Mouse (Mus musculus): ENCODE results near the gene Vps13c. TPM values are rescaled to one million over a fixed set of nuclear protein-coding genes. Genes with fewer than 3 reads are reported as not detected.

Vps13c gene
- total and polyA plus RNA-seq, 2 experiments from 2014 or later: 4.6 to 22.9 TPM

DNA sequence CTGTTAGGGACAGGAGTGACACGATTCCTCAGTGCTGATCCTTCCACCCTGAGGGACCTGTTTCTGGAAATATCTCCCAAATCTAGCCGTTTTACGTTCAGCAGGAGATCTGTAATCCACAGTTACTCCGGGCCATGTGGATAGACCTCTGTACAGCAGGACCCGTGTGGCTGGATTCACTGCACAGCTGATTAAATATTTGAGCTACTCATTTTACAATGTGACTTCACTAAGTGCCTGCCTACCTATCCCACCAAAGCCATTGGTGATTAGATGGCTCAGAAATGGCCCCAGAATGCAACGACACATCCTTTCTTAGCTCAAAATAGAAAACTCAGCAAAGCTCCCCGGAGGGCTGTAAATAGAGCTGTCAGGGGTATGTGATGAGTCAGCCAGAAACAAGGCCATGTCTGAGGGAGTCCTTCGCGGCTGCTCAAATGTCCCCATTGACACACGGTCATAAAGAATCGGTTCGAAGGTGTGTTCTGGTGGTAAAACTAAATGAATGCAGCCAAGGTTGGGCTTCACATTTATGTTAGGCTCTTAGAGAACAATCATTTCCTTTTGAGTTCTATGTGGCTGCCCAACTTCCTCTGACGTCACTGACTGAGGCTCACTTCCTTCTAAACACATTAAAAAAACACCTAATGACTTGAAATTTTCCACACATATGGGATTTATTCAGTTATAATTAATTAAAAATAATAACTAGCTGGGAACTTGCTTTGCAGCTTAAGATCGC is 40.9 kb upstream of the Vps13c start:
- Histone ChIP-seq H3K4me3 (ENCODE audit: low read depth, low read length) (no peak overlapping the region), H3K36me3 (ENCODE audit: insufficient read depth) (no peaks in the 10 kb centered on the region), H3K4me1 (ENCODE audit: insufficient read depth) (peaks cover 14% of the 10 kb centered on the region), H3K9ac (no peak overlapping the region), H3K9me3 (ENCODE audit: low read length) (no peaks in the 10 kb centered on the region), H3K27me3 (ENCODE audit: insufficient read depth, low read length) (no peaks in the 10 kb centered on the region), H3K4me2 (ENCODE audit: low read depth) (no peak overlapping the region), H3K27ac (ENCODE audit: low read depth, low read length) (no peak overlapping the region)
- 65% methylated on average over 14 of the region's 14 CpGs for WGBS
- no peak for TF ChIP-seq CTCF (IDR thresholded peaks at IDR 0.05; ENCODE audit: low read depth)
- ATAC-seq (no peak), DNase-seq (no peak)

DNA sequence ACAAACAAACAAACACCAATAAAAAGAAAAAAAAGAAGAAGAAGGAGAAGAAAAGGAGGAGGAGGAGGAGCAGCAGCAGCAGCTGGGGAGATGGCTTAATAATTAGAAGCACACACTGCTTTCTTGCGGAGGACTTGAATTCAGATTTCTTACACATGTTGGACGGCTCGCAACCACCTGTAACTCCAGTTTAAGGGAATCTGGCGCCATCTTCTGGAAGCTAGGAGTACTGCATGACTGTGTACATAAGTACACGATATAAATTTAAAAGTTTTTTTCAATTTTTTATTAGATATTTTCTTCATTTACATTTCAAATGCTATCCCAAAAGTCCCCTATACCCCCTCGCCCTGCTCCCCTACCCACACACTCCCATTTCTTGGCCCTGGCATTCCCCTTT is 38.0 kb upstream of the Vps13c start:
- peak; percentile 68 for TF ChIP-seq CTCF (IDR thresholded peaks at IDR 0.05; ENCODE audit: low read depth)
- no peak overlapping the region for H3K27ac ChIP-seq (ENCODE audit: low read depth, low read length)
- no peaks in the 10 kb centered on the region for H3K9me3 ChIP-seq (ENCODE audit: low read length)
- H3K36me3 ChIP-seq (ENCODE audit: insufficient read depth): no peaks in the 10 kb centered on the region
- no peak overlapping the region for H3K4me3 ChIP-seq (ENCODE audit: low read depth, low read length)
- H3K9ac ChIP-seq: no peak overlapping the region
- WGBS: 30% methylated on average over 6 of the region's 6 CpGs
- no peaks in the 10 kb centered on the region for H3K4me1 ChIP-seq (ENCODE audit: insufficient read depth)
- no peak overlapping the region for H3K4me2 ChIP-seq (ENCODE audit: low read depth)
- DNase-seq (peak; percentile 63), ATAC-seq (no peak)
- H3K27me3 ChIP-seq (ENCODE audit: insufficient read depth, low read length): no peaks in the 10 kb centered on the region

DNA sequence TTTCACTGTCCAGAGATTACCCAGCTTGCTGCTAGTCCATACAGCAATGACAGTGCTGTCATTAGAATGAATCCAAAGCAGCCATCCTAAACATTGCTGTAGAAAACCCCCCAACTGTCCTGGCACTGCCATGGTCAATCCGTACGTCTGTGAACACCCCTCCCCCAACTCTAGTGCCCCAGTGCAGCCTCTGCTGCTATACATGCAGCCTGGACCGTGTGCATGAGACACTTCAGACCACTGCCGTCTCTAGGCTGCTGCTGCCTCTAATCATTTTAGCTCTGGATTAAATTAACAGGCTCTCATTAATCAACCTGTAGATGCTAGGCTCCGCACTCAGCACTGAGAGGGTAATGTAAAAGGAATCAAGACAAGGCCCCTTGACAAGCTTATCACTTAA is 33.2 kb upstream of the Vps13c start:
- Histone ChIP-seq H3K4me2 (ENCODE audit: low read depth) (no peak overlapping the region), H3K27ac (ENCODE audit: low read depth, low read length) (no peak overlapping the region), H3K4me3 (ENCODE audit: low read depth, low read length) (no peak overlapping the region), H3K9ac (no peak overlapping the region), H3K36me3 (ENCODE audit: insufficient read depth) (no peaks in the 10 kb centered on the region), H3K4me1 (ENCODE audit: insufficient read depth) (no peaks in the 10 kb centered on the region), H3K9me3 (ENCODE audit: low read length) (no peaks in the 10 kb centered on the region), H3K27me3 (ENCODE audit: insufficient read depth, low read length) (no peaks in the 10 kb centered on the region)
- WGBS: 71% methylated on average over 5 of the region's 5 CpGs
- TF ChIP-seq CTCF (IDR thresholded peaks at IDR 0.05; ENCODE audit: low read depth): no peak
- ATAC-seq: no peak
- DNase-seq: no peak

DNA sequence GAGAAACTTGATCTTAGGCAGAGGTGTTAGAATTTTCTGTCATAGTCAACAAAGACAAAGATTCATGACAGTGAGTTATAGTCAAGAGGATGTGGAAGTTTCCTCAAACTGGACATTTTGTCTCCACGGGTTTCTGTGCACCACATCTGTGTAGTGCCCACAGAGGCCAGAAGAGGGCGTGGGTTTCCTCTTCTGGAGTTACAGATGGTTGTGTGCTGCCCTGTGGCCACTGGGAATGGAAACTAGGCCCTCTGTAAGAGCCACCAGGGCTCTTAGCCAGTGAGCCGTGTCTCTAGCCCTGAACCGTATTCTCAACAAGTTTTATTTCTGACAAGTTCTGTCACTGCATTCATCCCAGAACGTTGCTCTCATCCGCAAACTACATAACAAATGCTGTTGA is 29.7 kb upstream of the Vps13c start:
- no peaks in the 10 kb centered on the region for H3K27me3 ChIP-seq (ENCODE audit: insufficient read depth, low read length)
- no peaks in the 10 kb centered on the region for H3K36me3 ChIP-seq (ENCODE audit: insufficient read depth)
- no peak for ATAC-seq
- no peak overlapping the region for H3K27ac ChIP-seq (ENCODE audit: low read depth, low read length)
- WGBS: 53% methylated on average over 6 of the region's 6 CpGs
- H3K4me3 ChIP-seq (ENCODE audit: low read depth, low read length): no peak overlapping the region
- no peak for DNase-seq
- H3K4me1 ChIP-seq (ENCODE audit: insufficient read depth): no peaks in the 10 kb centered on the region
- no peaks in the 10 kb centered on the region for H3K9me3 ChIP-seq (ENCODE audit: low read length)
- H3K9ac ChIP-seq: no peak overlapping the region
- no peak overlapping the region for H3K4me2 ChIP-seq (ENCODE audit: low read depth)
- TF ChIP-seq CTCF (IDR thresholded peaks at IDR 0.05; ENCODE audit: low read depth): 0 out of 2 replicates have a peak, but pooled peaks have one; percentile 21

DNA sequence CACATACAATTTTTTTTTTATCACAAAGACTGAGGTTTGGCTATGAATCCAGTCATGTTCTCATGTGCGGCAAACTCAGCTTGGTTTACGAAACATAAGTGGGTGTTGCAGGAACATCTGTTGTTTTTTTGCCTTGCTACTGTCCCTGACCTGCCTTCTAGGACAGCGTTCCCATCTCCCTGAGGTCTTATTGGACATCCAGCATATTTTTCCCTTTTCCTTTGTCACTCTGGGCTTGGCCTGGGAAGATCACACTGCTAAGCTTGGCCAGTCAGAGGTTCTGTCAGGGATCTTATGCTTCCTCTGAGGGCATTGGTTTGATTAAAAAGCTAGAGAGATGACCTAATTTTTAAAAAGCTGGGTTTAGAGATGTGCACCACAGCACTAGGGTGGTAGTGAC is 29.1 kb upstream of the Vps13c start:
- no peak for TF ChIP-seq CTCF (IDR thresholded peaks at IDR 0.05; ENCODE audit: low read depth)
- Histone ChIP-seq H3K9ac (no peak overlapping the region), H3K4me3 (ENCODE audit: low read depth, low read length) (no peak overlapping the region), H3K9me3 (ENCODE audit: low read length) (no peaks in the 10 kb centered on the region), H3K4me1 (ENCODE audit: insufficient read depth) (no peaks in the 10 kb centered on the region), H3K36me3 (ENCODE audit: insufficient read depth) (no peaks in the 10 kb centered on the region), H3K27me3 (ENCODE audit: insufficient read depth, low read length) (no peaks in the 10 kb centered on the region), H3K27ac (ENCODE audit: low read depth, low read length) (no peak overlapping the region), H3K4me2 (ENCODE audit: low read depth) (no peak overlapping the region)
- DNase-seq: no peak
- 81% methylated on average over 3 of the region's 3 CpGs for WGBS
- no peak for ATAC-seq

DNA sequence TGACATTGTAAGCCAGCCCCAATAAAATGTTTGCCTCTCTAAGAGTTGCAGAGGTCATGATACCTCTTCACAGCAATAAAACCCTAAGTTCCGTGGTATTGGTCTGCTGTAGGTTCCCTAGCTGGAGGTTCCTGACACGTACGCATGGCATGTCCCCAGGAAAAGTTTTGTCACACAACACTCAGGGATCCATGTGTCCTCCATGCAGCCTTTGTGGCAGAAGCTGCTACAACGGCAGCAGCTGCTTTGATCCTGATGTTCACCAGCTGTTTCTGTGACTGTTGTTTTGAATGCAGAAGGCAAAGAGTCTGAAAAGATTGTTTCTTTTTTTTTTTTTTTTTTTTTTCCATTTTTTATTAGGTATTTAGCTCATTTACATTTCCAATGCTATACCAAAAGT is 27.0 kb upstream of the Vps13c start:
- WGBS: 74% methylated on average over 4 of the region's 4 CpGs

DNA sequence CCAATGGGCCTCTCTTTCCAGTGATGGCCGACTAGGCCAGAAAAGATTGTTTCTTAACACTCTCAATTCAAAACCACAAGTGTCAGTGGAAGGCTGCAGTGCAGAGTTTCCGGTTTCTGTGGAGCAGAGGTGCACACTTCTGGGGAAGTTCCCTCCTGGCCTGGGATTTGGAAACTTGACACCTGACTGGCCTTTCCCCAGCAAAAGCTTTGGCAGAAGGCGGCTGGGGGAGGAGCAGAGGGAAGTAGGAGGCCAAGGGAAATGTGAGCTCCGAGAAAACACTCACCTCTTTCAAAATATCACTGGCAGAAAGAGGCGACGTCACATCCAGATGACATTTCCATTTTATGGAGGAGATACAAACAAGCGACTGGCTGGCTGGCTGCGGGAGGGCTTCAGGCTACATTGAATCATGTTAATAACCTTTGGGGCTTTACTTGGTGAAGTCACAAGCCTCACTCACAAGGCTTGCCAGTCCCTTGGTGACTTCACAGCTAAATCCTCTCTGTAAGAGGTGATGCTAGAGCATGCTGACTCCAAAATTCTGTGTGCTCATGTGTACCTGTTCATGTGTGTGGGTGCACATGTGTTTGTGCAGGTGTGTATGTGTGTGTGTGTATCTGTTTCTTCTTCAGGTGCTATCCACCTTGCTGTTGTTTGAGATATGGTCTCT is 26.4 kb upstream of the Vps13c start:
- no peak for TF ChIP-seq CTCF (IDR thresholded peaks at IDR 0.05; ENCODE audit: low read depth)
- H3K9me3 ChIP-seq (ENCODE audit: low read length): no peaks in the 10 kb centered on the region
- H3K27me3 ChIP-seq (ENCODE audit: insufficient read depth, low read length): no peaks in the 10 kb centered on the region
- 14% methylated on average over 8 of the region's 8 CpGs for WGBS
- H3K27ac ChIP-seq (ENCODE audit: low read depth, low read length): no peak overlapping the region
- H3K4me3 ChIP-seq (ENCODE audit: low read depth, low read length): no peak overlapping the region
- no peak overlapping the region for H3K9ac ChIP-seq
- no peaks in the 10 kb centered on the region for H3K4me1 ChIP-seq (ENCODE audit: insufficient read depth)
- H3K36me3 ChIP-seq (ENCODE audit: insufficient read depth): no peaks in the 10 kb centered on the region
- ATAC-seq (no peak), DNase-seq (no peak)
- H3K4me2 ChIP-seq (ENCODE audit: low read depth): no peak overlapping the region

More for the DNA sequence above, 27.0 kb upstream of the Vps13c start:
- H3K9me3 ChIP-seq (ENCODE audit: low read length): no peaks in the 10 kb centered on the region
- H3K27me3 ChIP-seq (ENCODE audit: insufficient read depth, low read length): no peaks in the 10 kb centered on the region
- no peak for ATAC-seq
- no peak for DNase-seq
- H3K36me3 ChIP-seq (ENCODE audit: insufficient read depth): no peaks in the 10 kb centered on the region
- no peak for TF ChIP-seq CTCF (IDR thresholded peaks at IDR 0.05; ENCODE audit: low read depth)
- H3K27ac ChIP-seq (ENCODE audit: low read depth, low read length): no peak overlapping the region
- no peak overlapping the region for H3K9ac ChIP-seq
- H3K4me1 ChIP-seq (ENCODE audit: insufficient read depth): no peaks in the 10 kb centered on the region
- no peak overlapping the region for H3K4me2 ChIP-seq (ENCODE audit: low read depth)
- no peak overlapping the region for H3K4me3 ChIP-seq (ENCODE audit: low read depth, low read length)
